Mouse (Mus musculus): ENCODE data around the gene Tbc1d22a. TPM values are rescaled to one million over a fixed set of nuclear protein-coding genes. Genes with fewer than 3 reads are reported as not detected.

Tbc1d22a gene
- total and polyA plus RNA-seq, 3 experiments = 15.1 to 21.1 TPM; not detected in 1

GRCm38 (mm10) chr15:86184071-86184470, 30.2 kb upstream of the Tbc1d22a start:
- peaks cover 0 to 1% of the 10 kb centered on the region in 2 experiments; a peak in 1 of 4 replicates for H3K27me3 ChIP-seq (ENCODE audit: control insufficient read depth in 1 of 2, insufficient read depth in 2 of 2, low read length in 2 of 2)
- peaks cover 11 to 41% of the 10 kb centered on the region in 2 experiments for H3K4me1 ChIP-seq (ENCODE audit: control insufficient read depth in 1 of 2, insufficient read depth in 2 of 2, low read length in 2 of 2)
- no peak overlapping the region for H3K9ac ChIP-seq (ENCODE audit: control insufficient read depth, low read depth, low read length, poor library complexity, severe bottlenecking)
- peaks cover 3% of the 10 kb centered on the region; the same call in 1 of the 2 replicates for H3K79me2 ChIP-seq (ENCODE audit: control insufficient read depth, insufficient read depth, low read length, poor library complexity)
- no peak overlapping the region for H3K27ac ChIP-seq (ENCODE audit: control insufficient read depth, low read depth, low read length)
- DNase-seq (ENCODE audit: low read depth, low spot score) = no peak
- H3K36me3 ChIP-seq (ENCODE audit: control insufficient read depth in 1 of 2, insufficient read depth in 2 of 2, low read length in 2 of 2) = peaks cover 0 to 17% of the 10 kb centered on the region in 2 experiments; a peak in 2 of 4 replicates
- no peaks in the 10 kb centered on the region for H3K9me3 ChIP-seq (replicated peaks; ENCODE audit: insufficient read depth, low read length)
- TF ChIP-seq RAD21 (IDR thresholded peaks at IDR 0.05; ENCODE audit: low read depth, low read length) (no peak), ZC3H11A (IDR thresholded peaks at IDR 0.05; ENCODE audit: low read depth, low read length) (no peak), GATA1 (IDR thresholded peaks at IDR 0.05; ENCODE audit: low read depth, low read length) (no peak), ELF1 (IDR thresholded peaks at IDR 0.05; ENCODE audit: low read depth, low read length) (no peak)
- H3K4me3 ChIP-seq (ENCODE audit: control insufficient read depth in 1 of 2, insufficient read depth in 1 of 2, low read depth in 2 of 2, low read length in 2 of 2) = no peak overlapping the region

GRCm38 (mm10) chr15:86184851-86185688, 29.2 kb upstream of the Tbc1d22a start:
- Histone ChIP-seq H3K27ac (ENCODE audit: control insufficient read depth, low read depth, low read length) (no peak overlapping the region), H3K79me2 (ENCODE audit: control insufficient read depth, insufficient read depth, low read length, poor library complexity) (peaks cover 3% of the 10 kb centered on the region; the same call in 1 of the 2 replicates), H3K9me3 (replicated peaks; ENCODE audit: insufficient read depth, low read length) (no peaks in the 10 kb centered on the region), H3K9ac (ENCODE audit: control insufficient read depth, low read depth, low read length, poor library complexity, severe bottlenecking) (peak overlapping the region; percentile 88), H3K27me3 (ENCODE audit: control insufficient read depth in 1 of 2, insufficient read depth in 2 of 2, low read length in 2 of 2) (peaks cover 0 to 1% of the 10 kb centered on the region in 2 experiments; a peak in 1 of 4 replicates), H3K36me3 (ENCODE audit: control insufficient read depth in 1 of 2, insufficient read depth in 2 of 2, low read length in 2 of 2) (peaks cover 0 to 13% of the 10 kb centered on the region in 2 experiments; a peak in 2 of 4 replicates), H3K4me3 (ENCODE audit: control insufficient read depth in 1 of 2, insufficient read depth in 1 of 2, low read depth in 2 of 2, low read length in 2 of 2) (peak overlapping the region; percentile 72 to 74), H3K4me1 (ENCODE audit: control insufficient read depth in 1 of 2, insufficient read depth in 2 of 2, low read length in 2 of 2) (peaks cover 11 to 41% of the 10 kb centered on the region in 2 experiments)
- DNase-seq (ENCODE audit: low read depth, low spot score) = peak; percentile 50
- TF ChIP-seq RCOR1 (IDR thresholded peaks at IDR 0.05; ENCODE audit: low read depth, low read length) (no peak), POLR2A (IDR thresholded peaks at IDR 0.05; ENCODE audit: control insufficient read depth in 1 of 2, insufficient read depth in 1 of 2, low read depth in 1 of 2, low read length in 2 of 2, poor library complexity in 1 of 2) (peak in 1 of 2 experiments; percentile 47; a peak in 1 of 4 replicates), ZC3H11A (IDR thresholded peaks at IDR 0.05; ENCODE audit: low read depth, low read length) (no peak), MAX (IDR thresholded peaks at IDR 0.05; ENCODE audit: low read length) (no peak), UBTF (IDR thresholded peaks at IDR 0.05; ENCODE audit: borderline replicate concordance, insufficient read depth, low read depth, low read length) (peak; percentile 34; the same call in 1 of the 2 replicates)

GRCm38 (mm10) chr15:86185689-86186569, 28.3 kb upstream of the Tbc1d22a start, which contains the start of gene Cerk:
TSS of gene Cerk (minus strand) at chr15:86186141.
- peaks cover 0 to 1% of the 10 kb centered on the region in 2 experiments; a peak in 1 of 4 replicates for H3K27me3 ChIP-seq (ENCODE audit: control insufficient read depth in 1 of 2, insufficient read depth in 2 of 2, low read length in 2 of 2)
- H3K4me3 ChIP-seq (ENCODE audit: control insufficient read depth in 1 of 2, insufficient read depth in 1 of 2, low read depth in 2 of 2, low read length in 2 of 2) = peak within 1 kb of the TSS; percentile 72 to 74
- peaks cover 0 to 7% of the 10 kb centered on the region in 2 experiments; a peak in 2 of 4 replicates for H3K36me3 ChIP-seq (ENCODE audit: control insufficient read depth in 1 of 2, insufficient read depth in 2 of 2, low read length in 2 of 2)
- peak within 1 kb of the TSS; percentile 28; the same call in 1 of the 2 replicates for H3K27ac ChIP-seq (ENCODE audit: control insufficient read depth, low read depth, low read length)
- H3K9me3 ChIP-seq (replicated peaks; ENCODE audit: insufficient read depth, low read length) = no peaks in the 10 kb centered on the region
- DNase-seq (ENCODE audit: low read depth, low spot score) = peak; percentile 68
- H3K79me2 ChIP-seq (ENCODE audit: control insufficient read depth, insufficient read depth, low read length, poor library complexity) = peaks cover 3% of the 10 kb centered on the region; the same call in 1 of the 2 replicates
- H3K9ac ChIP-seq (ENCODE audit: control insufficient read depth, low read depth, low read length, poor library complexity, severe bottlenecking) = peak within 1 kb of the TSS; percentile 88
- H3K4me1 ChIP-seq (ENCODE audit: control insufficient read depth in 1 of 2, insufficient read depth in 2 of 2, low read length in 2 of 2) = peaks cover 7 to 35% of the 10 kb centered on the region in 2 experiments
- TF ChIP-seq GATA1 (IDR thresholded peaks at IDR 0.05; ENCODE audit: low read depth, low read length) (peak; percentile 6; the same call in 1 of the 2 replicates), USF1 (IDR thresholded peaks at IDR 0.05; ENCODE audit: low read depth, low read length) (peak; percentile 75), CTCF (IDR thresholded peaks at IDR 0.05 in 2 of 3, conservative IDR thresholded peaks at IDR 0.05 in 1 of 3; ENCODE audit: control insufficient read depth in 1 of 3, insufficient read depth in 1 of 3, low read depth in 2 of 3, low read length in 3 of 3, poor library complexity in 1 of 3, severe bottlenecking in 1 of 3) (peak; percentile 7 to 14 (median 11); a peak in 4 of 6 replicates), MXI1 (IDR thresholded peaks at IDR 0.05; ENCODE audit: low read depth, low read length) (peak; percentile 45; the same call in 1 of the 2 replicates), USF2 (IDR thresholded peaks at IDR 0.05; ENCODE audit: borderline replicate concordance in 1 of 2, insufficient read depth in 1 of 2, low read depth in 1 of 2, low read length in 2 of 2) (no peak), UBTF (IDR thresholded peaks at IDR 0.05; ENCODE audit: borderline replicate concordance, insufficient read depth, low read depth, low read length) (peak; percentile 26; the same call in 1 of the 2 replicates)

Measured in MEL (cell line).